Mouse (Mus musculus) fibroblast of lung, adult 2 months (primary cell): ENCODE measurements around the gene Ctrc.

Experiments
- DNase-seq: peaks from one replicate; pipeline ENCODE4 v3.0.0-alpha.2; 2011; ENCODE audit warnings: low read depth

The Ctrc gene

DNA sequence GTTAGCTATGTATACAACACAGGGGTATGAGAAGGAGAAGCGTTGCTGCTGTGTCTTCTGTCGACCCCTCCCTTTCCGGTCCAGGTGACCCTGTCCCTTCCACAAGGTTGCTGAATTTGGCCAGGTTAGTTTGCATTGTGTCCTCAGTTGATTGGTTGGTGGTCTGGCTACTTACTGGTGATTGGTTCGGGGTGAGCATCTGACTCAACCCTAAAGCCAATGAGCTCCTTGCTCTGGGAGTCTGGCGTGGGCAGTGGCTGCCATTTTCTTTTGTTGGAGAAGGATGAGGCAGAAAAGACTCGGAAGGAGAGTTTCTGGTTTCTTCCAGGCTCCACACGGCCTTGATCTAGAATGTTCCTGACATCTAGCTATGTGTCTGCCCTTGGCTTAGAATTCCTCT lies 26.8 kb downstream of the Ctrc start:
- DNase-seq = no peak

DNA sequence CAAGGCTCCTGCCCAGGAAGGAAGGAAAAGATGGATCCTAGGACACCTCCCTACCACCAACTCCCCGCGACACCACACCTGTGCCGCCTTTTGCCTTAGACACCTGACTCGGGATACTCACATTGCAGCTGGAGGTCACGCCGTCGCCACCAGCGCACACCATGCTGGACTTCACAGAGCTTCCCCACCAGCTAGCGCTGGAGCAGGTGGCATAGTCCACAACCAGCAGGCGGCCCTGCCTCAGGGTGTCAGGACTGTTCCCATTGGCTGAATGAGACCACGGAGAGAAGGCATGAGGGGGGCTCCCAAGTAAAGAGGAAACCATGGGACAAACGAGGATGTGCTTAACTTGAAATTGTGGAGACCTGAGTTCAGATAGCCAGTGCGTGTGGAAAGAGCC lies 27.3 kb downstream of the Ctrc start:
- DNase-seq = no peak

DNA sequence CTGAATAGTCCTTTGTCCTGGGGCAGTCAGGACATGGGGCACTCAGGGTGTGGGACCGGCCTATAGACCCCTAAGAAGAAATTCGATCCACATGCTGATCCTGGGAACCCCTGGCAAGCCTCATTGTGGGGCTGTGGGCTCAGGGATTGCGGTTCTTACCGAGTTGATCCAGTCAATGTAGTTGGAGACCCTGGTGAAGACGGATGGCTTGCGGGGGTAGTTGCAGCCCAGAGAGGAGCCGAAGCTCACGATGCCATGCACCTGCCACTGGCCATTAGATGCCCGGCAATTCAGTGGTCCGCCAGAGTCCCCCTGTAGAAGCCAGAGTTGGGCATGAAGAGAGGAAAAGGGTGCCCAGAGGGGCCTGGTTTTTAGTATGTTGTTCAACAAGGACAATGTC lies 28.5 kb downstream of the Ctrc start:
- no peak for DNase-seq

DNA sequence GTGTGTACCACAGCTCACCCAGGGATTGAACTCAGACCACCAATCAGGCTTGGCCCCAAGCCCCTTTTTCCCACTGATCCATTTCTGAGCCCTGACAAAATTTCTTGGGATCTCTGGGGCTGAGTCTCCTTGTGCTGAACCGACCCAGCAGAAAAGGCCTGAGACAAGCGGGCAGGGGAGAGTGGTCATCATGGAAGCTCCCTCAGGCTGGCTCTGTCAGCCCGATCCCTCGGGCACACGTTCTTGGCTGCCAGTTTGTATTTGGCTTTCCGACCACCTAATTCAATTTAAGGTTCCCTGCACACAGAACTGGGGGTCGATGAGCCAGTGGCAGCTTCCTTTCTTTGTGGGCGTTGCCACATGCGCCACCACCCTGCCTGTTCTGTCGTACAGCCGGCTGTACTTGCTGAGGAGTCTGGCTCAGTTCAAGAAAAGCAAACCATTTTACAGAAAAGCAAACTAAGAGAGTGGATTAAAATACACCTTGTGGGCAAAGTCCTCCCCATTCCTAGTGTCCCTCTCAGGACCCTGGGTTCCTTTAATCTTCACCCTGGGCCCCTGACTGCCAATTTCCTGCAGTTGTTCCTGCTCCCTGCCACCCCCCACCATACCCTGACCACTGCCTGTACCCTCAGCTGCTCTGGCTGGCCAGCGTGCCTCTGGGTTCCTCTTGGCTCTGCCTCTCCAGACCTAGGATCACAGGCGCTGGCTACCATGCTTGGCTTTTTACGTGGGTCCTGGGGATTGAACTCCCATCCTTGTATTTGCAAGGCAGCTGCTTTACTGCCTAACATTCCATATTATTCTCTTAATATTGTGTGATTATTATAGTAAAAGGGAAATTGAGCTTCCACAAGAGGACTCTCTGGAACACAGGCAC lies 29.1 kb downstream of the Ctrc start:
- DNase-seq = no peak

DNA sequence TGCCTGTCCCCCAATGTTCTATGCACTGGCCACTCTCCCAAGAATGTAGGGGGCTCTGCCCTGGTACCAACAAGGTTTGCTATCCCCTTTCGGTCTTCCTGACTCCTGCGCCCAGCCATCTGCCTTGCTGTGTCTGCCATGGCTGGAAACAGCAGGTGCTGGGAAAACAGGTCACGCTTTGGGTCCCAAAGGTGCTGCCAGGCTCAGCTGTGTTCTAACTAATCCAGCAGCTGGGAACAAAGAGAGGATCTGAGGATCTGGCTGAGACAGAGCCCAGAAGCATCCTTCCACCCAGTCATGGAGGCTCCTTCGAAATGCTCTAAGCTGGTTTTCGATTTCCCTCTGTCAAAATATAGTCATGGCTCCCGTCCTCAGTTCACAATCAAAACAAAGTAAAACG lies 29.9 kb downstream of the Ctrc start:
- DNase-seq = no peak

DNA sequence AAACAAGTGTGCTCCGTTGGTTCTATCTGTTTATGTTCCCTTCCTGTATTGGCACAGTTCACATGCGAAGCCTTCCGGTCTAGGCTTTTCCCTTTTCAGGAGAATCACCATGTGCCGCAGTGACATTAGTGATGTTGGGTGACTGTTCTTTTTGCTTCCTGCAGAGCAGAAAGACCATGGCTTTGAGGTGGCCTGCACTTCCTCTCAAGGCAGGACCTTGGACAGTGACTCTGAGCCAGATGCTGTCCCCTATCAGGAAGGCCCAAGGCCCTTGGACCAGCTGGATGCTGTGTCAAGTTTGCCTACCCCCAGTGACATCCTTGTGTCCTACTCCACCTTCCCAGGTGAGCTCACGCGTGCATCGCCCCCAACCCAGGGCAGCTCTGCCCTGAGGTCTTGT lies 34.8 kb downstream of the Ctrc start:
- no peak for DNase-seq

DNA sequence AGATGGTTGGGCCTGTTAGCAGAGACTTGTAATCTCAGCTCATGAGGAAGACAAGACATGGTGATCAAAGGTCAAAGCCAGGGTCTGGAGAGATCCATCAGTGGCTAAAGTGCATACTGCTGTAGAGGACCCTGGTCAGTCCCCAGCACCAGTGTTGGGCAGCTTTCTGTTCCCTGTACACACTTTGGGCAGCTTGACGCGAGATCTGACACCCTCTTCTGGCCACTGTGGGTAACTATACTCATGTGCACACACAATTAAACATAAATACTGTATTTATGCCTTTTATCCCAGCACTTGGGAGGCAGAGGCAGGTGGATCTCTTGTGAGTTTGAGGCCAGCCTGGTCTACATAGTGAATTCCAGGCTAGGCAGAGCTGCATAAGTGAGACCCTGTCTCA lies 35.2 kb downstream of the Ctrc start:
- DNase-seq = no peak

DNA sequence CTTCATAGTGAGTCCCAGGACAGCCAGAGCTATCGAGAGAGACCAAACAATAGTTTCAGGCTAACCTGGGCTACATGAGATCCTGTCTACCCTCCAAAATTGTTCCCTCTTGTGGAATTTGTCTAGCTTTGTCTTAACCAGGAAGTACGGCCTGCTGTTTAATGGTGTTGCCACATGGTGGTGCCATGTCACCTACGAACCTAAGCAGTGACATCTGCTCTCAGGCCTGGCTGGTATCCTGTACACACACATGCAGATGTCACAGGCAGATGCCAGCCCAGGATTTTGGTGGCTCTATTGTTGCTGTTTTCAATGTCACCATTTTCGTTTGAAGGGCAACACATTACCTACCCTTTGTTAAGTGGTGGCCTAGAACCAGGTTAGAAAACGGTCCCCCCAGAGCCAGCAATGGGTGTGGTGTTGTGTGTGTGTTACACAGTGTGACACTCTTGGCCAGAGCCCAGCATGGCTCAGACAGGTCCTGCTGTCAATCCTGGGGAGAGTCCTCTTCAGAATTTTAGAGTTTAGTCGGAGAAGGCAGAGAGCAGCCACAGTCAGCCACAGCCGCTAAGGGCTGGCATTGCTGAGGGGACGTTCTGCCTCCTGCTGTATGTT lies 36.2 kb downstream of the Ctrc start:
- DNase-seq = no peak

DNA sequence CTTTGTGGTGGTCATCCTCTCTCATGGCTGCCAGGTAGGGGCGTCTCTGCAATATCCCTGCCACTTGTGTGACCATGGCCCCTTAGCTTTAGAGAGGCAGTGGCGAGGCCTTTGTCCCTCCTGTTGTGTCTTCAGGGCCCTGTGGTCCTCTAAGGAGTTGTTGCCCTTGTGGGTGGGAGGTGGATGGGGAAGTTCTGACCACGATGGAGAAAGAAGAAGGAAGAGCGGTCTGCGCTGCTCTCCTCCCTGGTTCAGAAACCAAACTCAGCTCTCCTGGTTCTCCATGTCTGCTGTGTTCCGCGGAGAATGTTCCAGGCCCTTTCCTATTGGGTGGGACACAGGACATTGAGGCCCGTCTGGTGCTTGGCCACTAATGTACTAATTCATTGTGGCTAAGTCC lies 40.3 kb downstream of the Ctrc start:
- DNase-seq = no peak

DNA sequence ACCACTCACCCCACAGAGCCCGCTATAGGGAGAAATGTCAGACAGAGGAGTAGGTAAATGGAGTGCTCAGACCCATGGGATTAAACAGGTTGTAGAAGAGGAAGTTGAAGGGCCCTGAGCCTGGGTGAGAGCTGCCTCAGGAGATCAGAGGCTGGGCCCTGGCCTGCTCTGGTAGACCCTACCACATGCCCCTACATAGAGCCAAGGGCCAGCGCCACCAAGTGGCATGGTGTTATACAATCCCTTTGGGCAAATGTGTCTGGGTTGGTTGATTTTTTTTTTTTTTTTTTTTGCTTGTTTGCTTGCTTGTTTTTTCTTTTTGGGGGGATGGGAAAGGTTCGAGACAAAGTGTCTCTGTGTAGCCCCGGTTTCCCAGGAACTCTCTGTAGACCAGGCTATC lies 42.1 kb downstream of the Ctrc start:
- DNase-seq = no peak

DNA sequence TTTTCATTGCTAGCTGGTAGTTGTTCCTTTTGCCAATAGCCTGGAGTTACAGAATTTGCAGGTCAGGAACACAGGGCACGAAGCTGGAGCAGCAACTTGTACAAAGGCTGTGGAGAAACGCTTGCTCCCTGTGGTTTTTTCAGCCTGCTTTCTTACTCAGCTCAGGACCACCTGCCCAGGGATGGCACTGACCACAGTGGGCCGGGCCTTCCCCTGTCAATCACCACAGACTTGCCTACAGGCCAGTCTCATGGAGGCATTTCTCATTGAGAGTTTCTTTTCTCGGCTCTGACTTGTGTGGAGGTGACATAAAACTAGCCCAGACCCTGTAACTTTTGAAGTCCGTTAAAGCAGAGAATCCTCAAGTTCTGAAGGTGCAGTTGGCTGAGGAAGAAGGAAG lies 48.6 kb downstream of the Ctrc start:
- no peak for DNase-seq

DNA sequence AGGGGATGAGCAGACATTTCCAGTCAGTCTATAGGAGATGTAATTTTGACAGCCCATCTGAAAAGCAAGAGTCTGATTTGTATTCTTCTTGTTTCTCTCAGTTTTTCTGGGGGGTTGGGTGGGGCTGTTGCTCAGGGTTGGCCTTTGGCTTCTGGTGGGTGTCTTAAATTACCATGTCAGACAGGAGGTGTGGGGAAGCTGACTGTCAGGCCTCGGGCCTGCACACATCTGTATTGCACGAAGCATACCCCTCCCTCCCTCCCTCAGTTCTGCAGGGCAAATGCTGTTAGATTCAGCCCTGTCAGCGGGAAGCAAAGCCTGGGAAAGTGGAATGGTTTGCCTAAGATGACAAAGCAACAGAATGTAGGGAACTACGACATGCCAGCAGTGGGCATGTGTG lies 49.2 kb downstream of the Ctrc start:
- DNase-seq = no peak

DNA sequence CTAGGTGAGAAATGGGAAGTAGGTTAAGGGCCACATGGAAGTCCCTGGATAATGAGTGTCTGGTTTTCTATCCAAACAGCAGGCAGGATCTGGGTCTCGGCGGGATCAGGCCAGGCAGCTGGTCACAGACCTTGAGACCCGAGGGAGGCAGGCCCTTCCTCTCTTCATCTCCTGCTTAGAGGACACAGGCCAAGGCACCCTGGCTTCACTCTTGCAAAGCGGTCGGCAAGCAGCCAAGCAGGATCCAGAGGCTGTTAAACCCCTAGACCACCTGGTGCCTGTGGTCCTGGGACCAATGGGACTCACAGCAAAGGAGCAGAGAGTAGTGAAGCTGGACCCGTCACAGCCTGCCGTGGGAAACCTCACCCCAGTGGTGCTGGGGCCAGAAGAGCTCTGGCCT lies 49.8 kb downstream of the Ctrc start:
- no peak for DNase-seq

DNA sequence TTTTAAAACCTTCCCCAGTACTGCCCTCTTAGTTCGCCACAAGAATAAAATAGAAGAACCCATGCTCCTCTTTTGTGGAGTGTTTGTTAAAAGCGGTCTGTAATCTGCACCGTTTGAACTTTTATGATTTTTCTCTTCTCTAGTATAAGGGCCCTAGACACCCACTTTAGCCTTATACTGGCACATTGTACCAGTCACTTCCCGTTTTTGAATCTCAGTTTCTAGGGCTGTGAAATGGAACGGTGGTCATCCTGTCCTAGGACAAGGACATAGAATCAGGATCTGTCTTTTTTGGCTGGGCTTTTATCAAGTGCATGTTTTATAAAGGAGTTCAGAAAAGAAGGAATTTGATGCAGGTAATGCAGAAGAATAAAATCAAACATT lies 52.0 kb downstream of the Ctrc start:
- DNase-seq = no peak

DNA sequence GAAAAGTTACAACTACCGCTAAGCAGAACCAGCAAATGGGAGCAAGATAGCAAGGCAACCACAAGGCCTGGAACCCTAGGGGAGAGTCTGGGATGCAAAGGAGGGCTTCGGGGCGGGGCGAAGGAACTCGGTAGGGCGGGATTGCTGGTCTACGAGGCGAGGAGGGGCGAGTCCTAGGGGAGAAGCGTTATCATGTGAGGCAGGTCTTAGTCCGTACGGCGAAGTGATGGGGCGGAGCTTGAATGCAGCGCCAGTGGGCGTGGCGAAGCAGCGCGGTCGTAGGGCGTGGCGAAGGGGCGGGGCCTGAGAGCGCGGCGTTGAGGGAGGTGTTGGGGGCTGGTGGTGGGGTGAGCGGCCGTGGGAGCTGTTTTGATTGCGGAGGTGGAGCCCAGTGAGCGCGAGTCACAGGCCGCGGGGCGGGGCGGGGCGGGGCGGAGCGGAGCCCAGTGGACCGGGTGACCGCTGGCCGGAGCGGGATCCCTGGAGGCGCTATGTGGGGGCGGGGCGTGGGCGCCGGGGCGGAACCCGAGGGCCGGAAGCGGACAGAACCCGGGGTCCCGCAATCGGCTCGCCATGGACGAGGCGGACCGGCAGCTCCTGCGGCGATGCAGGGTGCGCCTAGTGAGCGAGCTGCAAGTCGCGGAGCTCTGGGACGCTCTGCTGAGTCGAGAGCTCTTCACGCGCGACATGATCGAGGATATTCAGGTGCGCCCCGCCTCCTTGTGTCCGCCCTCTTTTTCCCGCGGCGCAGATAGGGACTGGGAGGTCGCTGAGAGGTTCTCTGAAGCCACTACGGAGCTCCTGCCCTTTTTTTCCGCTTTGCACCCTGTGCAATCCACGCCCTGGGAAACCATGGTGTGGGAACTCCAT lies 52.6 kb downstream of the Ctrc start, which contains the start of gene Casp9:
Gene Casp9, plus strand, starts transcription at position 331 of the 870 bp plus-strand sequence.
- DNase-seq = peak; percentile 93

DNA sequence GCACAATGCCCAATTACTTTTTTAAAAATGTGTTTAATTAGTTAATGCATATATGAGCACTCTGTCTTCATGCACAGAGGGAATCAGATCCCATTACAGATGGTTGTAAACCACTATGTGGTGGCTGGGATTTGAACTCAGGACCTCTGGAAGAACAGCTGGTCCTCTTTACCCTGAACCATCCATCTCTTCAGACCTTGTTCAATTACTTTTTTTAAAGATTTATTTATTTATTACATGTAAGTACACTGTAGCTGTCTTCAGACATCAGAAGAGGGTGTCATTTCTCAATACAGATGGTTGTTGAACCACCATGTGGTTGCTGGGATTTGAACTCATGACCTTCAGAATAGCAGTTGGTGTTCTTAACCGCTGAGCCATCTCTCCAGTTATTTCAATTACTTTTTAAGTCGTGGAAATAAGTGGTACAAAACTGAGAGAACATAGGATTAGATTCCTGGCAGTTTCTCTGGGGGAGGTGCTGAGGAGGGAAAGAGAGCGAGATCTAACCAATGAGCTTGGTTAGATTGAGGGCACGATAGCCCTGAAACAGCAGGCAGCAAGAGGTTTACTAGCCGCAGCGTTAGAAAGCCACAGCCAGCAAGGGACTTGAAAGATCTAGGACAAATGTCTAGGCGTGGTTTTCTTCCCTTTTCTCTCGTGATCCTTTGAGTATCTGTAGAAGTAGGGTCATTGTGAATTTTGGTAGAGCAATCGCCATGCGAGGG lies 53.4 kb downstream of the Ctrc start:
- no peak for DNase-seq

DNA sequence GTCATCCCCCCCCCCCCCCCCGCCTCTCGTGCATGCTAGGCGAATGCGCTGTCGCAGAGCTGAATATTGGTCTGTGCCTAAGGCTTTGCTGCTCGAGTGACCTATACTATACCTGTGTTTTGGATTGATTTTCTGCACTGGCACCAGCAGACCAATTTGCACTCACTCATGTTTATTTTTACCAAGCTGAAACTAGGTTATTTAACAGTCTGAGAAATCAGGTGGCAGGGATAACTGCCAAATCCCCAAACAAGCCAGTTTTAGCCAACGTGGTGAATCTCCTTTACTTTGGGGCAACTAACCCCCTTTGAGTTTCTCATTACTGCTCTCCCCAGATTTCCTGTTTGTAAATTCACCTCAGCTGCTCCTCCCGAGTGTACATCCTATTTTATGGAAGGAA lies 54.2 kb downstream of the Ctrc start:
- no peak for DNase-seq

DNA sequence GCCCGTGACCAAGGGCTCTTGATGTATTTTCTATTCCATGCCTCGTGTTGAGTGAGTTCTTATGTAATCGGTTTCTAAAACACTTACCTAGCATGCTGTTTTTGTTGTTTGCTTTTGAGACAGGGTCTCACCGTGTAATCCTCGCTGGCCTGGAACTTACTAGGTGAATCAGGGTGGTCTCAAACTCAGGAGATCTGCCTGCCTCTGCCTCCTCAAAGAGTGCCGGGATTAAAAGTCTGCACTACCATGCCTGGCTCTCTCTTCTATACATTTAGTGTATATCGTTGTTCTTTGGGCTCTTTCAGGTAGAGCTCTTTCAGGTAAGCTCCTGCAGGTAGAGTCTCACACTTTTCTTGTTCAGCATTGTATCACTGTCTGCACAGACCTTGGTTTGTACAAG lies 54.7 kb downstream of the Ctrc start:
- DNase-seq = no peak

DNA sequence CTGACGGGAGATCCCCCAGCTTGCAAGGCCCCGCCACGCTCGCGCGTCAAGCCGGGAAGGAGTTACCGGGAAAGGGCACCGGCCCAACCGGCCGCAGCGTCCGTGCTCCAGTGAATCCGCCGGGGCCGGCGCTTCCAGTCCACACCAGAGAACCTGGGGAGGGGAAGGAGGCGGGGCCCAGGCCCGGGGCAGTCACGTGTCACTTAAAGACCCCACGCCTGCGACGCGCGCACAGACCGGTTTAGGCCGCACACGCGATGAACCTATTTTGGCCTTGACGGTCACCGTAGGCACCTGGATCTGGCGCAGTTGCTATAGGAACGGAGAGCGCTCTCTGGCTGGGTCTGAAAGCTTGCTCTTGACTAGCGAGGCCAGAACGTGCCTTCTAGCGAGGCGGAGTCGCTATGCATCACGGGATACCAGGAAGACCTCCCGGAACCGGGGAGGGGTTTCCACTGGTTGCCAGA lies 55.6 kb downstream of the Ctrc start, which contains the start of gene Dnajc16:
Gene Dnajc16, minus strand, starts transcription at position 408 of the 467 bp plus-strand sequence.
- DNase-seq = peak; percentile 99

DNA sequence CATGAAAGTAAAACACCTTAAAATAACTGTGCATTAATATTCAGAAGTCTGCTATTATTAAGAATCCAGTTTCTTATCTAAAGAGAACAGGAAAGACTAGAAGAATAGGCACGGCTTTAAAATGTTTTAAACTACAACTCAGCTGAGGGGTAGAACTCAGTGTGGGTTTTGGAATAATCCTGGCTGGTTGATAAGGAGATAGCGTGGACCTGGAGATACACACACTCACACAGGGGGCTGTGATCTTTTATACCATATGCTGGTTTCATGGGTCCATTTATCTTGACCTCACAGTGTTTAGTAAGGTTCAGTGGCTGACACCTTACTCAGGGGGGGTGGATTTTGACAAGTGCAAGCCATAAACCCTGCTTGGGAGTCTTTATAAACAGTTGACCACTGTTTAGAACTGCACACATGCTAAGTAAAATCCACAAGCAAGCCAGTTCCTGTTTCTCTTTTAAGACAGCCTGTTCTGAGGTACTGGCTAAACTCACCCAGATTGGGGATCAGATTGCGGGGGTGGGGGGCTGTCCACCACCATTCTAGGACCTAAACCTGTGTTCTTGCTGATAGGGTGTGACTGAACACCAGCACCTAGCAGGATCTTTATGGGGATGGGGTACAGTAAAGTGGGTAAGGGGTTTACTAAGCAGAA lies 56.5 kb downstream of the Ctrc start:
- no peak for DNase-seq

DNA sequence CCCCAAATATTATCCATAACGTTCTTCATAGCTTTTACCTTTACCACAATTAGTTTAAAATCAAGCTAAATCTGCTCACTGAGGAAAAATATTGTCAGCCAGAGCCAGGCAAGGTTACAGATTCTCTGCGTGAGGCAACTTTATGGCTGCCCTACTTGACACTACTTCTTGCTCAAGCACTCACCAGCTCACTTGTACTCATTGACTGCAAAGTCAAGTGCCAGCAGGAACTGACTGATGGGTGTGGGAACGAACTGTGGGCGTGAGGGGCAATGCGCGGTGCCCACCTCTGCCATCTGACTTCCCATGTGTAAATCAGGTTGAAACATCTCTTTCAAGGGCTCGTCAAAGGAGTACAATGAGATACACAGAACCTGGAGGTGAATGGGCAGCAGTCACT lies 58.7 kb downstream of the Ctrc start:
- no peak for DNase-seq
